Comparison of ENCODE assay signal across 23 mouse cellular contexts in the genomic region with DNA sequence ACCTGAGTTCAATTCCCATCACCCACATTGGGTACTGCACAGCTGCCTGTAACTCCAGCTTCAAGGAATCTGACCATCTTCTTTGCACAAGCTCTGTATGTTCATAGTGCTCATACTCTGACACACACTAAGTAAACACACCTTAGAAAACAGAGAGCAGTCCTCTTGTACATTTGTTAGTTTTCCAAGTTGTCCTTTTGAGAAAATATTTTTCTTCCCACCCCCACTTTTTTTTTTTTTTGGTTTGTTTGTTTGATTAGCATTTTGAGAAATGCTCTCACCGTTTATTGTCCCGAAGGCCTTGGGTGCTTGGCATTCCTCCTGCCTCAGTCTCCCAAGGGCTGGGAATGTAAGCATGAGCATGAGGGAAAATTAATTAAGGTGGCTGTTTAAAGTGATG. TPM values are rescaled to one million over a fixed set of nuclear protein-coding genes. Genes with fewer than 3 reads are reported as not detected.
DNase-seq lines count a peak whose midpoint lies in the region; TF ChIP-seq lines count a peak whose summit lies in the region.
"Had no signal": no experiment of that assay in that cellular context is flagged by ENCODE, and none has a peak within 500 bp of the region (broad histone marks: within the 10 kb centered on the region; RNA-seq: fewer than 3 reads in every experiment).

No protein-coding gene starts in this region.

- H3K27ac ChIP-seq in thymus, adult 2 months (ENCODE audit: control insufficient read depth, insufficient read depth, low read length) = peak overlapping the region; percentile 33; the same call in 1 of the 2 replicates
- peak overlapping the region; percentile 64 for H3K27ac ChIP-seq in ES-Bruce4 (ENCODE audit: insufficient read depth, low read length)
- H3K27ac ChIP-seq in forebrain, embryonic 10.5 days = no peak overlapping the region
- H3K27ac ChIP-seq: embryonic facial prominence, embryonic 13.5 days; embryonic facial prominence, embryonic 15.5 days; forebrain, embryonic 13.5 days; forebrain, embryonic 15.5 days had no signal

- TF ChIP-seq CTCF in thymus, adult 2 months (IDR thresholded peaks at IDR 0.05; ENCODE audit: borderline replicate concordance, control insufficient read depth, extremely low read depth, insufficient read depth, low read length, poor library complexity) = no peak
- TF ChIP-seq CTCF in ES-Bruce4 (IDR thresholded peaks at IDR 0.05; ENCODE audit: low read depth, low read length) = no peak

- H3K4me1 ChIP-seq in thymus, adult 2 months (replicated peaks; ENCODE audit: control insufficient read depth, insufficient read depth, low read length) = no peaks in the 10 kb centered on the region
- peaks cover 2% of the 10 kb centered on the region for H3K4me1 ChIP-seq in ES-Bruce4 (ENCODE audit: control insufficient read depth, insufficient read depth, low read length)
- H3K4me1 ChIP-seq in forebrain, embryonic 10.5 days = no peaks in the 10 kb centered on the region
- H3K4me1 ChIP-seq: embryonic facial prominence, embryonic 13.5 days; embryonic facial prominence, embryonic 15.5 days; forebrain, embryonic 13.5 days; forebrain, embryonic 15.5 days had no signal

- no peaks in the 10 kb centered on the region for H3K27me3 ChIP-seq in thymus, adult 2 months (ENCODE audit: control insufficient read depth, insufficient read depth, low read length)
- no peaks in the 10 kb centered on the region for H3K27me3 ChIP-seq in ES-Bruce4 (ENCODE audit: control insufficient read depth, insufficient read depth, low read length, poor library complexity, severe bottlenecking)
- H3K27me3 ChIP-seq in forebrain, embryonic 10.5 days (ENCODE audit: poor library complexity, severe bottlenecking) = no peaks in the 10 kb centered on the region
- H3K27me3 ChIP-seq: embryonic facial prominence, embryonic 13.5 days; embryonic facial prominence, embryonic 15.5 days; forebrain, embryonic 13.5 days; forebrain, embryonic 15.5 days; Patski had no signal

- no peaks in the 10 kb centered on the region for H3K9me3 ChIP-seq in ES-Bruce4 (replicated peaks; ENCODE audit: control insufficient read depth, insufficient read depth, low read length, poor library complexity, severe bottlenecking)
- H3K9me3 ChIP-seq in forebrain, embryonic 10.5 days = no peaks in the 10 kb centered on the region
- H3K9me3 ChIP-seq: embryonic facial prominence, embryonic 13.5 days; embryonic facial prominence, embryonic 15.5 days; forebrain, embryonic 13.5 days; forebrain, embryonic 15.5 days; G1E had no signal

- no peak for DNase-seq in thymus, adult 2 months
- DNase-seq in thymus, postnatal 10 days (ENCODE audit: low spot score in 2 of 2) = no peak
- peak; percentile 13 for DNase-seq in R1 (ENCODE audit: low read depth, low spot score)
- no peak for DNase-seq in adipocyte (ENCODE audit: low spot score)
- DNase-seq in cerebellum, adult 8-10 months = no peak
- no peak for DNase-seq in forebrain, embryonic 10.5 days (ENCODE audit: extremely low spot score, low spot score)
- DNase-seq: adrenal gland, adult 8-10 months; adrenal gland, postnatal 14 days; adrenal gland, postnatal 36 days; cerebellum, adult 11 months; cerebellum, adult 18-20 months; cerebellum, adult 9-10 months; cerebellum, postnatal 10 days; cerebellum, postnatal 25 days; forebrain, postnatal 0 days had no signal

- H3K4me3 ChIP-seq in thymus, adult 2 months (ENCODE audit: control insufficient read depth, insufficient read depth, low read length) = no peak overlapping the region
- H3K4me3 ChIP-seq in ES-Bruce4 (ENCODE audit: low read depth, low read length) = no peak overlapping the region
- no peak overlapping the region for H3K4me3 ChIP-seq in forebrain, embryonic 10.5 days
- H3K4me3 ChIP-seq: embryonic facial prominence, embryonic 13.5 days; embryonic facial prominence, embryonic 15.5 days; erythroblast, embryonic 14.5 days; forebrain, embryonic 13.5 days; forebrain, embryonic 15.5 days had no signal

- H3K36me3 ChIP-seq in thymus, adult 2 months (ENCODE audit: control insufficient read depth, insufficient read depth, low read length) = peaks cover 66% of the 10 kb centered on the region
- peaks cover 44% of the 10 kb centered on the region for H3K36me3 ChIP-seq in ES-Bruce4 (ENCODE audit: control insufficient read depth, insufficient read depth, low read length, poor library complexity, severe bottlenecking)
- H3K36me3 ChIP-seq in forebrain, embryonic 10.5 days (replicated peaks) = peaks cover 97% of the 10 kb centered on the region

- WGBS in thymus, adult 2 months = 98% methylated on average over 2 of the region's 2 CpGs
- 92% methylated on average over 2 of the region's 2 CpGs for WGBS in forebrain, embryonic 10.5 days

- TF ChIP-seq POLR2A in thymus, adult 2 months (IDR thresholded peaks at IDR 0.05; ENCODE audit: control insufficient read depth, extremely low read depth, insufficient read depth, low read length, poor library complexity) = no peak
- no peak for TF ChIP-seq POLR2A in ES-Bruce4 (IDR thresholded peaks at IDR 0.05; ENCODE audit: insufficient read depth, low read length)

- H3K9ac ChIP-seq in ES-Bruce4 (ENCODE audit: low read depth, poor library complexity, severe bottlenecking) = peak overlapping the region; percentile 4; the same call in 1 of the 2 replicates
- H3K9ac ChIP-seq: embryonic facial prominence, embryonic 13.5 days; embryonic facial prominence, embryonic 15.5 days; forebrain, embryonic 13.5 days; forebrain, embryonic 15.5 days; forebrain, postnatal 0 days had no signal

- TF ChIP-seq EP300 in ES-Bruce4 (IDR thresholded peaks at IDR 0.05; ENCODE audit: insufficient read depth, low read depth, low read length) = no peak

RNA-seq across cellular contexts. Expression of a gene that starts 34.1 kb away (rescaled TPM):
- 75.8 and 82.8 TPM in 2 replicates for polyA plus RNA-seq in thymus, adult 2 months (2012; rRNA removed)
- 89.7 and 91.9 TPM in 2 replicates for polyA plus RNA-seq in ES-Bruce4 (2011; ENCODE audit: insufficient read depth, insufficient read length, low read depth, missing spikeins)
- polyA plus RNA-seq in forebrain, embryonic 10.5 days (2016; fragmentation: Nextera tagmentation; extraction: Ambion mirVana) = 110 and 111 TPM in 2 replicates

RNA-seq across cellular contexts. Expression of a gene that starts 58.4 kb away (rescaled TPM):
- 3.4 and 5.0 TPM in 2 replicates for polyA plus RNA-seq in thymus, adult 2 months (2012; rRNA removed)
- 29.1 and 40.5 TPM in 2 replicates for polyA plus RNA-seq in ES-Bruce4 (2011; ENCODE audit: insufficient read depth, insufficient read length, low read depth, missing spikeins)
- polyA plus RNA-seq in forebrain, embryonic 10.5 days (2016; fragmentation: Nextera tagmentation; extraction: Ambion mirVana) = 84.7 and 85.6 TPM in 2 replicates
- polyA plus RNA-seq: erythroblast, embryonic 14.5 days; G1E had no signal
